Mouse (Mus musculus) spleen, adult 2 months (tissue): ENCODE results near the gene Prickle1.

Experiments
- CTCF ChIP-seq: fragments of 200-500 bp; IDR thresholded peaks from 2 replicates; pipeline ENCODE4 v1.5.1; 2011; ENCODE audit warnings: mild to moderate bottlenecking, inconsistent platforms; ENCODE audit not compliant: insufficient read depth, insufficient read length, insufficient replicate concordance; ENCODE audit errors: extremely low read depth
- POLR2A ChIP-seq: fragments of 200-500 bp; IDR thresholded peaks from 2 replicates; pipeline ENCODE4 v1.6.1; 2011; ENCODE audit warnings: low read depth, low read length, inconsistent platforms

GRCm38 (mm10) chr15:93596991-93597390 is 1.3 kb upstream of the Prickle1 start:
- no peak for TF ChIP-seq POLR2A
- no peak for TF ChIP-seq CTCF
